Mouse (Mus musculus) stomach, embryonic 16.5 days (tissue): ENCODE results near the gene Trim71. TPM values are rescaled to one million over a fixed set of nuclear protein-coding genes. Genes with fewer than 3 reads are reported as not detected.

Source experiments
- ATAC-seq: fragments of 200-750 bp; cut with Nextera tagmentation; 2 replicates; pipeline ENCODE4 v1.8.0; 2017; ENCODE audit warnings: moderate number of reproducible peaks, moderate TSS enrichment; ENCODE audit not compliant: insufficient read depth, low FRiP score
- H3K27ac ChIP-seq: fragments of 300-500 bp; sonication (generic); 2 replicates; pipeline ENCODE4 v1.5.1; 2014; ENCODE audit warnings: low read length
- H3K27me3 ChIP-seq: fragments of 300-500 bp; sonication (generic); 2 replicates; pipeline ENCODE4 v1.6.1; 2014; ENCODE audit warnings: low read length, control low read depth, mixed read lengths; ENCODE audit not compliant: control insufficient read depth, insufficient read depth
- H3K36me3 ChIP-seq: fragments of 300-500 bp; sonication (generic); 2 replicates; pipeline ENCODE4 v1.6.1; 2014; ENCODE audit warnings: low read length; ENCODE audit not compliant: control insufficient read depth, insufficient read depth
- H3K4me1 ChIP-seq: fragments of 300-500 bp; sonication (generic); 2 replicates; pipeline ENCODE4 v1.6.1; 2014; ENCODE audit warnings: low read length, control low read depth, mixed read lengths; ENCODE audit not compliant: control insufficient read depth, insufficient read depth
- H3K4me2 ChIP-seq: fragments of 300-500 bp; sonication (generic); 2 replicates; pipeline ENCODE4 v1.6.1; 2014; ENCODE audit warnings: low read depth, low read length, mixed read lengths
- H3K4me3 ChIP-seq: fragments of 300-500 bp; sonication (generic); replicated peaks from 2 replicates; pipeline ENCODE4 v1.5.1; 2014; ENCODE audit warnings: mild to moderate bottlenecking, low read length
- H3K9ac ChIP-seq: fragments of 300-500 bp; sonication (generic); 2 replicates; pipeline ENCODE4 v1.6.1; 2014; ENCODE audit warnings: low read length
- H3K9me3 ChIP-seq: fragments of 300-500 bp; sonication (generic); replicated peaks from 2 replicates; pipeline ENCODE4 v1.6.1; 2016; ENCODE audit warnings: low read length, control low read depth; ENCODE audit not compliant: control insufficient read depth
- WGBS: fragments of 180-500 bp; shearing (Covaris S2); extraction: QIAGEN DNeasy Blood & Tissue Kit; methylation state at CpG from one replicate; pipeline ENCODE4 v1.1.7; 2014; 5-methylcytosine and 5-hydroxymethylcytosine counted together
- polyA plus RNA-seq: library from polyadenylated mRNA; unstranded; fragments of >200 nt; fragmentation: Nextera tagmentation; extraction: Ambion mirVana; gene quantifications from 2 replicates; pipeline ENCODE4 v1.2.1, GENCODE M21; 2015

The Trim71 gene
- polyA plus RNA-seq, 1 experiment from 2014 or later: 0.98 TPM

- 5% methylated on average over 12 of the region's 12 CpGs for WGBS
- Histone ChIP-seq H3K4me3 (peak overlapping the region; percentile 54), H3K4me2 (peak overlapping the region; percentile 67), H3K4me1 (peaks cover 14% of the 10 kb centered on the region), H3K9ac (peak overlapping the region; percentile 64), H3K36me3 (no peaks in the 10 kb centered on the region), H3K27ac (no peak overlapping the region), H3K27me3 (peaks cover 42% of the 10 kb centered on the region), H3K9me3 (no peaks in the 10 kb centered on the region)
- no peak for ATAC-seq
Observed at GRCm38 (mm10) chr9:114561671-114561971, 2.5 kb downstream of the Trim71 start.

DNA sequence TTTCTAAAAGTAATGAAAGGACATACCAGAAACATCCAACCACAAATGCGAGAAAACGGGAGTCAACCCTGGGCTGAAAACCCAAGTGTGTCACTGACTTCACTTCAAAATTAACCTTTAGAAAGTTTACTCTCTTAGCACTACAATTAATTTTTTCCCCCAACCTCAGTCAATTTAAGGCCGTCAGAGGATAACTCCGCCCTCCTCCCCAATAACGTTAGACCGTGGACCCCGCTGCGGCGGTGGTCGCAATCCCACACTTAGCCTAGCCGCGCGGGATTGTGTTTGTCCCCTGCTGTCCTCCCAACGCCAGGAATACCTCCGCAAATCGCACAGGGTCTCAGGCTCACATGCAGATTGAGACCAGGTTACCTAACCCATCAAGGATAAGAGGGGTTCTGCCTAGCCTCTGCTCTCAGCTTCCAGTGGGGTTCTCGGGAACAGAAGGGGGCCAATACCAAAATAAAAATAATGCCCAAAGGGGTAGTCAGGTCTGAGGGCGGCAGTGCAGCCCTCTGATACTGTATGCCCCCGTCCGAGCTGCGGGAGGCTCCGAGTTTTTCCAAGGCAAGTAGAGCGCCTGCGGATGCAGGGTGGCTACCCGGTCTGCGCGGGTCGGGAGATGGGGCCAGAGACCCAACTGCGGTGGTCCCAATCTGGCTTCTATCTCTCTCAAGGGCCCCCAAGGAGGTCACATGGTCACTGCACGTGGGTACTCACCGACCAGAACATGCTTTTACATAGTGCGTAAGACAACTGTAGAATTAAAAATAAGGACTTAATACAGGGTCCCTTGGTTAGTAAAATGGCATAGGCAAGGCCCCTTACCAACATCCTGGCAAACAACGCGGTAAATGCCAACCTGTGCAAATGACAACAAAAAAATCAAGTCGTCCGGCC, 3.1 kb downstream of the Trim71 start:
- no peaks in the 10 kb centered on the region for H3K36me3 ChIP-seq
- H3K27ac ChIP-seq: no peak overlapping the region
- 4% methylated on average over 36 of the region's 36 CpGs for WGBS
- peak overlapping the region; percentile 64 for H3K9ac ChIP-seq
- peak overlapping the region; percentile 54 for H3K4me3 ChIP-seq
- H3K27me3 ChIP-seq: peaks cover 42% of the 10 kb centered on the region
- H3K4me1 ChIP-seq: peaks cover 14% of the 10 kb centered on the region
- no peaks in the 10 kb centered on the region for H3K9me3 ChIP-seq
- peak overlapping the region; percentile 67 for H3K4me2 ChIP-seq
- ATAC-seq: no peak

DNA sequence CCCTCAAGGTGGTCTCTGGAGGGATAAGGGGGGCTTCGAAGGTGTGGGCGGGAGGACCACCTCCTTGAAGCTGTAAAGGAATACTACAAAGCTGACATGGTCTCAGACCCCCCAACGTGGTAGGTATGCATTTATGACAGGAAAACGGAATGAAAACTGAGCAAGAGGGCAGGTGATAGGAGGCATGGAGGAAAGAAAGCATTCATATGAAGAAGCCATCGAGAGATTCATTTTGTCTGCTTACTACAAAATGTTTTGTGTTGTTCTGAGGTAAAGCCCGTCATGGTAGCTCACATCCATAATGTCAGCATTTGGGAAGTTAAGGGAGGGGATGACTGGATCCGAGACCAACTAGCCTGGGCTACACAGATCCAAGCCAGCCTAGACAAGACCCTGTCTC, 4.0 kb downstream of the Trim71 start:
- peaks cover 42% of the 10 kb centered on the region for H3K27me3 ChIP-seq
- H3K4me3 ChIP-seq: peak overlapping the region; percentile 54
- no peaks in the 10 kb centered on the region for H3K9me3 ChIP-seq
- no peak overlapping the region for H3K27ac ChIP-seq
- WGBS: 29% methylated on average over 7 of the region's 7 CpGs
- no peak for ATAC-seq
- H3K4me2 ChIP-seq: peak overlapping the region; percentile 67
- peaks cover 14% of the 10 kb centered on the region for H3K4me1 ChIP-seq
- H3K36me3 ChIP-seq: no peaks in the 10 kb centered on the region
- H3K9ac ChIP-seq: 0 out of 2 replicates have a peak overlapping the region, but pooled peaks have one; percentile 64

- no peaks in the 10 kb centered on the region for H3K9me3 ChIP-seq
- H3K36me3 ChIP-seq: no peaks in the 10 kb centered on the region
- H3K4me2 ChIP-seq: 0 out of 2 replicates have a peak overlapping the region, but pooled peaks have one; percentile 5
- H3K27ac ChIP-seq: peak overlapping the region; percentile 46; the same call in 1 of the 2 replicates
- no peak overlapping the region for H3K4me3 ChIP-seq
- H3K4me1 ChIP-seq: 0 out of 2 replicates have a peak, but pooled peaks cover 4% of the 10 kb centered on the region
- WGBS: 29% methylated on average over 7 of the region's 7 CpGs
- H3K27me3 ChIP-seq: peaks cover 22% of the 10 kb centered on the region
- ATAC-seq: no peak
- no peak overlapping the region for H3K9ac ChIP-seq
Observed at GRCm38 (mm10) chr9:114557086-114557485, 7.1 kb downstream of the Trim71 start.

- Histone ChIP-seq H3K36me3 (no peaks in the 10 kb centered on the region), H3K27ac (peak overlapping the region; percentile 51; the same call in 1 of the 2 replicates), H3K27me3 (peaks cover 15% of the 10 kb centered on the region), H3K4me3 (no peak overlapping the region), H3K4me1 (0 out of 2 replicates have a peak, but pooled peaks cover 4% of the 10 kb centered on the region), H3K9ac (no peak overlapping the region), H3K9me3 (no peaks in the 10 kb centered on the region), H3K4me2 (peak overlapping the region; percentile 23; the same call in 1 of the 2 replicates)
- WGBS: 49% methylated on average over 10 of the region's 10 CpGs
- no peak for ATAC-seq
Observed at GRCm38 (mm10) chr9:114556276-114556855, 7.8 kb downstream of the Trim71 start.

DNA sequence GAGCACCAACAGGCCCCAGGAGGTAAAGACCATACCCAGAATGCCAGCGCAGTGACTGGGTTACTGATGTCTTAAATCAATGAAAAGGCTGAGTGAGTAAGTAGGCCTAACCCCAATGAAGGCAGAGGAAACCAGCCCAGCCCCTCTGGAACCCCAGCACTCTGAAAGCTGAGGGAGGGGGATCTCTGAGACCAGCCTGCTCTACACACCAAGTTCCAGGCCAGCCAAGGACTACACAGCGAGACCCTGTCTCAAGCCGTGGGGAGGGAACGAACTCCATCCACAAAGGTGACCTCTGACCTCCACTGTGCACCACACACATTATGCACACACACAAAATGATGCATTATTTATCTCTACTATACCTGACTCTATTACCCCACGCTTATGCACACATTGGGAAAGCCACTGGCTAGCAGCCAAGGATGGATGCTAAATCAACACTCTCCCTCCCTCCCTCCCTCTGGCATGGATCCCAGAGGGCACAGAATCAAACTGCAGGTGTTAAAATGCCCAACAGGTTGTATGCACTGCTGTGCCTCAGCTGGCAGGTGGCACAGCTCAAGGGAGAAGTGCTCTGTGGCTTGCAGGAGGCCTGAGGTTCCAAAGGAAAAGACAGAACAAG, 9.7 kb downstream of the Trim71 start:
- peak overlapping the region; percentile 75 for H3K27ac ChIP-seq
- H3K9ac ChIP-seq: no peak overlapping the region
- no peaks in the 10 kb centered on the region for H3K36me3 ChIP-seq
- no peak overlapping the region for H3K4me3 ChIP-seq
- H3K4me1 ChIP-seq: 0 out of 2 replicates have a peak, but pooled peaks cover 4% of the 10 kb centered on the region
- WGBS: 38% methylated on average over 5 of the region's 5 CpGs
- H3K4me2 ChIP-seq: no peak overlapping the region
- H3K27me3 ChIP-seq: no peaks in the 10 kb centered on the region
- ATAC-seq: peak; percentile 89
- H3K9me3 ChIP-seq: no peaks in the 10 kb centered on the region

- Histone ChIP-seq H3K4me2 (no peak overlapping the region), H3K36me3 (no peaks in the 10 kb centered on the region), H3K27me3 (no peaks in the 10 kb centered on the region), H3K9me3 (no peaks in the 10 kb centered on the region), H3K4me1 (0 out of 2 replicates have a peak, but pooled peaks cover 4% of the 10 kb centered on the region), H3K4me3 (no peak overlapping the region), H3K9ac (no peak overlapping the region), H3K27ac (peak overlapping the region; percentile 47)
- no peak for ATAC-seq
Observed at GRCm38 (mm10) chr9:114553828-114554227, 10.3 kb downstream of the Trim71 start.

DNA sequence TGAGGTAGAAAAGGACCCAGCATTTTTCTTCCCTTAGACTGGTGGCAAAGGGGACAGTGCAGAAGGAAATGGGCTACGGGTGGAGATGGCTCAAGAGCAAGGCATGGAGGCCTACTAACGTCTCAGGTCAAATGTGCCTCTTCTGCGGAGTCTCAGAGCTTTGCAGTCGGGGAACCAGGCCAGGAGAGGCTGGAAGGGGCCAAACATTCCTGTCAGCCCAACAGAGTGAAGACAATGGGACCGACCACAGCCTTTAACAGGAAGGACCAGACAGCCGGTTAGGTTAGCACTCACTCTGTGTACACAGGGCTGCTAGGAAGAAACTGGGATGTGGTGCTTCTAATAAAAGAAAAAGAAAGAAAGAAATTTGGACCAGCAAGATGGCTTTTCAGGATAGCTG, 14.1 kb downstream of the Trim71 start:
- H3K9me3 ChIP-seq: no peaks in the 10 kb centered on the region
- ATAC-seq: no peak
- no peak overlapping the region for H3K9ac ChIP-seq
- H3K4me1 ChIP-seq: peaks cover 8% of the 10 kb centered on the region
- peak overlapping the region; percentile 3; the same call in 1 of the 2 replicates for H3K27ac ChIP-seq
- no peak overlapping the region for H3K4me2 ChIP-seq
- H3K4me3 ChIP-seq: no peak overlapping the region
- no peaks in the 10 kb centered on the region for H3K27me3 ChIP-seq
- WGBS: 32% methylated on average over 6 of the region's 6 CpGs
- no peaks in the 10 kb centered on the region for H3K36me3 ChIP-seq

DNA sequence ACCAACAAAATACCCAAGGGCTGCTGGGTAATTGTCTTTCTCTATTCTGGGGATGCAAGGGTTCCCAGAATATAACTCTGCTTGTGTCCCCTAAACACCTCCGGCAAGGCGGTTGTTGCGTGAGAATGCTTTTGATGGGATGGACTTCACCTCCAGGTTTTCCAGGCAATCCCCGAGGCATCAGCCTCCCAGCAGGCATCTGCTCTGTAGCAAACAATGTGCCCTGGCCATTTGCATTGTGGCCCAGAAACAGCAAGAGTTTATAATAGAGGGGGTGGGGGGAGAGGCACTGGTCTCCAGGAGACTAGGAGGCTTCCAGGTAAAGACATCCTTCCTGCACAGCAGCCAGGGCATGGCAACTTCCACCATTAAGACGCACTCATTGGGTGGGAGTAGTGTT, 15.1 kb downstream of the Trim71 start:
- Histone ChIP-seq H3K4me3 (no peak overlapping the region), H3K9ac (no peak overlapping the region), H3K4me2 (no peak overlapping the region), H3K27ac (peak overlapping the region; percentile 29; the same call in 1 of the 2 replicates), H3K4me1 (peaks cover 12% of the 10 kb centered on the region), H3K9me3 (no peaks in the 10 kb centered on the region), H3K27me3 (no peaks in the 10 kb centered on the region), H3K36me3 (no peaks in the 10 kb centered on the region)
- no peak for ATAC-seq
- 57% methylated on average over 5 of the region's 5 CpGs for WGBS
